Mouse (Mus musculus): ENCODE data around the gene Sept9.

Sept9 gene

DNA sequence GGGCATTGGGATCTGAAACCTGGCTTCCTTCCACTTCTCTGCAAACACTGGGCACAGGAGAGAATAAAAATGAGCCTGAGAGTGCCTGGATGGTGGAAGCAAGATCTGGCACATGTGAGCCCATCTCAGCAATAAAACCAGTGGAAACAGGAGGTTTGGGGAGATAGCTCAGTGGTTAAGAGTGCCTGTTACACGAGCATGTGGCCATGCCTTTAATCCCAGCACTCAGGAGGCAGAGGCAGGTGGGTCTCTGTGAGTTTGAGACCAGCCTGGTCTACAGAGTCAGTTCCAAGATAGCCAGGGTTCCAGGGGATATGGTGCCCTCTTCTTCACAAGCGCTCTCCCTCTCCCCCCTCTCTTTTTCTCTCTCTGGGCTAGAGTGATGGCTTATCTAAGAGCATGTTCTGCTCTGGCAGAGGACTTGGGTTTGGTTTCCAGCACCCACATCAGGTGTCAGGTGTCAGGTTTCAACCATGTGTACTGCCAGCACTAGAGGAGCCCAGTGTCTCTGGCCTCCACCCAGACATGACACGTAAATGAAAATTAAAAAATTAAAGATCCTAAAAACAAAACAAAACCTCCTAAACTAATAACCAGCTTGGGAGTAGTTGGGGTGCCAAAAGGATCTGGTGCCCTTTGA is 97.8 kb downstream of the Sept9 start:
- no peak for DNase-seq

DNA sequence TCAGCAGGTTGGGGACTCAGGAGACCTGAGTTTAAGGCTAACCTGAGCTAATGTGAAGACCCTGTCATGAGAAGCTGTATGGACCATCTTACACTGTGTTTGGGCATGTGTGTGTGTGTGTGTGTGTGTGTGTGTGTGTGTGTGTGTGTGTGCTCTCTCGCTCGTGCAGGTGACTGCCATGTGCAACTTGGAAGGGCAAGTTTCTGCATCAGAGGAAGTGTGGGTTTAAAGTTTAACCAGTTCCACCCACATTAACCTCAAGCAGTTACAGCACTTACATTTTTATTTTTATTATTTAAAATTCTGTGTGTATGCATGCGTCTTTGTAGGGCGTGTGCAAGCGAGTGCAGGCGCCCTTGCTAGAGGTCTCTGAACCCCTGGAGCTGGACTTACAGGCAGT is 100.3 kb downstream of the Sept9 start:
- no peak for DNase-seq

DNA sequence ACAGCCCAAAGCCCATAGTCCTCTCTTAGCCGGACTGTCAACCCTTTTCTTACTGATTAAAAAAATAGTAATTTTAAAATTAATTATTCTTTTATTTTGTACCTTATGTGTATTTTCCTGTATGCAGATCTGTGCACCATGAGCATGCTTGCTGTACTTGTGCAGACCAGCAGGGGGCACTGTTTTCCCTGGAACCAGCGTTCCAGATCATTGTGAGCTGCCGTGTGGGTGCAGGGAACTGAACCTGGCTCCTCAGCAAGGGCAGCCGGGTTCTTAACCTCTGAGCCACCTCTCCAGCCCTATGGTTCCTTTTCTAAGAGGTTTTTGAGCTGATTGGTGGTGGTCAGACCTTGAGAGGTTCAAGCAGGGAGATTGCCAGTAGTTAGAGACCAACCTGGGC is 101.3 kb downstream of the Sept9 start:
- no peak for DNase-seq

DNA sequence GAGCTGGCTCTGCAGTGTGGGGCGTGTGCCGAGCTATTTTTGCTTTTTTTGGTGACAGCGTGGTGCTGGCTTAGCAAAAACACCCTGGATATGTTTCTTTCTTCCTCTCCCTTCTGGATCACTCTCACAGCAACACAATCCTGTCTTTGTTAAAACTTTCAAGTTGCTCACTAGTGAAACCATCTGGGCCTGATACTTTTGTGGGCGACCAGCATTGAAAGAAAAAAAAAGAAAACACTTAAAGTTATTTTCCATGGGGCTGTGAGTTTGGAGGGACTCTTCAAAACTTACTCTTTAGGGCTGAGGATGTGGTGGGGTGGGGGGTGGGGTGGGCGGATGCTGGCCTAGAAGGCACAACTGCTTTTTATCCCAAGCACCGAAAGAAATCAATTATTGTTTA is 102.3 kb downstream of the Sept9 start:
- no peak for DNase-seq

DNA sequence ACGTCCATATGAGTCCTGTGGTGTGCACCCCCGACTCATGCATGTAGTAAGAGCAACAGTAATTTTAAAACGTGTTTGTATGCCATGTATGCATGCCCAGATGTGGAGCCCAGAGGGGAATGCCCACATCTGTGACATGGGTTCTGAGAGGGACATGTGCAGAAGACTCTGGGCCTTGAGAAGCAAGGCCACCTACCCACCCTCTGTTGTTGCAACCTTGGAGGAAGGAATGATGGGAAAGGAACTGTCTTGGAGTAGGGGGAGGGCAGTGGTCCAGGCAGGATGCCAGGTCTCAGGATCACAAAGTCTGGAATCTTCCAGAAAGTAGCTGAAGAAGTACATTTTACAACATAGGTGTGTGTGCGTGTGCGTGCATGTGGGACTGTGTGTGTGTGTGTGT is 102.9 kb downstream of the Sept9 start:
- no peak for DNase-seq

DNA sequence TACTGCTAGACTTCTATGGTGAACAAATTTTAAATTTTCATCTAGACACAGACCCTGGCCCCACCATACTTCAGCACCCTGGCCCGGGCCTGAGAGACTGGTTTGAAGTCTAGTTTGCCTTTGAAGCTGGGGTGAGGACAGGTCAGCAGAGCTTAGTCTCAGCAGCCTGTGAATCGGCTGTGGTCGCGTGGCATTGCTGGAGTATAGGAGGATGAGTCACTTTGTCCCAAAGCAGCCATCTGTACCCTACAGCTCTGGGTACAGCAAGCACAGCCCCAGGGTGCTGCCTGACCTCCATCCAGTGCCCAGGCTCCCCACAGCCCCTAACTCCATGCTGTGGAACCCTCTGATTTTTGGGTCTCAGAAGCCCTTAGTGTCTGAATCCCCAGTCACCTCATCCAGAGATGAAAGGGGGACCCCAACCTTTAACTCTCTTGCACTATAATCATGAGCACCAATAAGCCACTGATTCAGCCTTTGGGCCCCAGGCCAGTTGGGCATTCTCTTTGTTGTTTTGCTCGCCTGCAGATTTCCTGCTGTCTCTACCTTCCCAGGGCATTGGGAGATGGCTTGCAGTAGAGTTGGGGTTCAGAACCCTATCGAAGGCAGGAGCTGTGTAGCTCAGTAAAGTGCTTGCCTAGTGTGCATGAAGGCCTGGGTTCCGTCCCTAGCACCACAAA is 106.2 kb downstream of the Sept9 start:
- DNase-seq, result no peak

DNA sequence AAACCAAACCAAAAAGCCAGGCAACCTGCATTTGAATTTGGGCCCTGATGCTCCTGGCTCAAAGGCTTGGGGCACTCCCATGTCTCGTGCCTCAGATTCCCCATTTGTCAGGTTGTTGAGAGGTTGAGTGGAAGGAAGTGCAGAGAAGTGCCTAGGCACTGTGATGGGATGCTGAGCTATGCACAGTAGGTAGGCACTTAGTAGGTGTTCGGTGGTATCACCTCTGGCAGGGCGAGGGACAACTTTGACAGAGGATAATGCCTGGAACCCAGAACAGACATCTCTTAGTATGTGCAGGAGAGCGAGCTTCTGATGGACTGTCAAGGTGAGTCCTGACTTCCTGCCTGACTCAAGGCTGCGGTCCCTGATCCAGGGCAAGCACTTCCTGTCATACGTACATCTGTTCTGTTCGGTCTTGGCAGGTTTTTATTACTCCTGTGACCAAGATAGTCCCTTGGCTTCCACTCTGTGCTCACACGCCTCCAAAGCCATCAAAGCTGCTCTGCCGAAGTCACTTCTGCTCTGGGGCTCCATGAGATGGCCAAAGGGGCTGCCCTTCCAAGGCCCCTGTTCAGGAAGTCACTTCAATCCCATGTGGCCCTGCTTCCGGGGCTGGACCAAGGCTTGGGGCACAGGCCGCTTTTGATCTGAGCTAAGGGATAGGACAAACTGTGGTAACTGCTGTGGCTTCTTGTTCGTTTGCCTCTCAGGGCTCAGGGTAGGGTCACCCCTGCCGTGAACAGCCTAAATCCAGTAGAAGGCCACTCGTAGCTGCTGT is 107.0 kb downstream of the Sept9 start:
- DNase-seq, result no peak

DNA sequence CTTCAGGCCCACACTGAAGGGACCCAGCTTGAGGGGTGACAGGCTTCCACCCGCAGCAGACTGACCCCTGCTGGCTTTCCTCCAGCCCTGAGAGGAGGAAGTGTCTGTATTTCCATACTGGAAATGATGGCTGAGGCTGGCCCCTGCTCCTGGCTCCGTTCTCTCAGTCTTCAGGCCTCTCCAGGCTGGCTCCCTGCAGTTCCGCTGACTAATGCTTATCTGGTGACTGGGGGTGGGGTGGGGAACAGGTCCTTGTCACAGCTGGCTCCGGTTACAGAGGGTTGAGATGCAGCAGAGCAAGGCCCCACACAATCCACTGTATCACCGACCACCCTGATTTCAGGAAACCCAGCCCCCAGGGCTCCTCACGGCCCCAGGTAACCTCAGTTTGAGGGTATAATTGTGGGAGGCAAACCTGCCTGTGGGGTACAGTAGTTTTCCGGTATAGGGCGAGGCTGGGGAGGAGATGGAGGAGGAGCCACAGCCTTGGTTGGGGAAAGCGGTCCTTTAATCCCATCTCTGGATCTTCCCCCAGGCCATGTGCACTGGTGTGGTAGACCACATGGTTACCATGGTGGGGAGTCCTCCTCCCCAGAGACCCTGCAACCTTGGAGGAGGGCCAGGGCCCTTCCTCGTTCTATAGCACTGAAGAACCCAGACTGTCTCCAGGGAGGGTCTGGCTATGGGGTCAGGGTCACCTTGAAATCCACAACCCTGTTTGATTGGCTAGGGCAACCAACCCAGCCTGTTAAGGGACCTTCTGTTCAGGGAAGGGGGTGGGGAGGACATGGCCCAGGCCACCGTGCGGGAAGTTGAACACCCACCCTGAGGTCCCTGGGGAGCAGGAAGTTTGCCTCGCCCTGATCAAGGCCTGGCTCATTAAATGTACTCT is 108.7 kb downstream of the Sept9 start:
- no peak for DNase-seq

DNA sequence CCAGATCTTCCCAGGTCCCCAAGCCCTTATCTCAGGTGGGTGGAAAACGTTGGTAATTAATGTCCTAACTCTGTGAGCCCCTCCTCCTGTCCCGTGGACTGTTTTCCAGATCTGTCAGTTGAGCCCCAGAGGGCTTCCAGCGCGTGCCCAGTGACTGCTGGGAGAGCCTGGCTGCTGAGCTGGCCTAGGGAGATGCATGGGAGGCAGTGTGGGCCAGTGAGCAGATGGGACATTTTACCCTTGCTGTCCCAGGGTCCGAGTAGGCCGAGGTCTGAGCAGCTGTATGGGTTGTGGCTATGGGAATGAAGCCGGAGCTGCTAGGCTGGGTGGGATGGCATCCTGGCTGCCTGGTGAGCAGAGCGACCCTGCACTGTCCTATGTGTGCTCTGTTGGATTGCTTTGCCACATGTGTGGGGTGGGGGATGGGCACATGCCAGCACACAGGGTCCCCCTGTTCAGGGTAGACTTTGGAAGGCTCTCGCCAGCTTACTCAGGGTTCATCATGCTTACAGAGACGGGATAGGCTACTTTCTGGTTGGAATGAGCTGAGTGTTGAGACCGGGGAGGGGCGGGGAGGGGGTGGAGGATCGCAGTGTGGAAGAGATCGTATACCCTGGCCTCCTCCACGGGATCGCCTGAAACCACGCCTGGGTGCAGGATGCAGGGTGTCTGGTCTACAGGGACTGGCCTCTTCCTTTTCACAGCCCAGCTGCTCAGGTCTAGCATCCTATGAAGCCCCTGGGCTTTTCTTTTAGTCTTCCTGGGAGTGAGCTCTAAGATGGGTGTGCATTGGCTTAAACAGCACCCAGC is 109.9 kb downstream of the Sept9 start:
- no peak for DNase-seq

DNA sequence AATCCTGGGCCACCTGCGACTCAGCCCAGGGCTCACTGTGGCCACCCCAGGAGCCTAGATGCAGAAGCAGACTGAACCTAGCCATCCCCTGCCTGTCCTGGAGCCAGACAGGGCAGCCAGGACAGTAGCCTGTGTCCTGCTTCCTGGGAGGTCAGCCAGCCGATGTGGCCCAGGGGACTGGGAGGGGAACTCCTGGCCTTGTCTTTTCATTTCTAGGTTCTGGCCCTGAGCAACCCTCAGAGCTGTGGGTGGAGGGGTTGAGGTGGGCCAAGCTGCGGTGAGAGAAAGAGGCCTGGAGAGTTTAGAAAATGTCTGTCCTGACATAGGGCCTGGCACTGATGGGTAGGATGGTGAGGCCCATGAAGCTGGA is 110.4 kb downstream of the Sept9 start:
- no peak for DNase-seq

DNA sequence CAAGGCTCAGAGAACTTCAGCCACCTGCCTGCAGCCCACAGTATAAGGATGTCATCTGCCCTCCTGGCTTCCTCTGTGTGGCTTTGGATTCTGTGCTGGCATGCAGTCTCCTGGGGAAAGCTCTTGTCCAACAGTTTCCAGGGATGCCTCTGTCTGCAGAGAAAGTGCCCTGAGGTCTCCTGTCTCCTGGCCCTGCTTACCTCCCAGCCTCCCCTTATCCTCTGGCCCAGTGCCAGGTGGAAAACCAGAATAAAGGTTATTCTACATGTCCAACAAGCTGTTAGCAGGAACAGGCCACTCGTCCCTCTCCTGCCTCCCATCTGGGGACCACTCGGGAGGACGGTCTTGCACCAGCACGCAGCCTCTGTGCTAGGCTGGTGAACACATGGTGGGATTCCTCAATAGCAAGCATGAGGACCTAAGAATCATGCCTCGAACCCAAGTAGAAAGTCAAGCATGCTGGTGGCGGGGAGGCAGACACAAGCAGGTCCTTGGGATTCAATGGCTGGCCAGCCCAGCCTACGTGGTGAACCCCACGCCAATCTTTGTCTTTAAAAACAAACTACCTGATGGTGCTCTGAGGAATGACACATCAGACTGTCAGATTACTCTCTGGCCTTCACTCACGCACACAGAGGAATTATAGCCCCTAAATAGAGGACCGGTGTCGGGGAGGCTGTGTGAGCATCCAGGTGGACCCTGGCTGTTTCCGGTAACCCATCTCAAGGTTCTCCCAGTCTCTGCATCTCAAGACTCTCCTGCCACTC is 111.1 kb downstream of the Sept9 start:
- no peak for DNase-seq

DNA sequence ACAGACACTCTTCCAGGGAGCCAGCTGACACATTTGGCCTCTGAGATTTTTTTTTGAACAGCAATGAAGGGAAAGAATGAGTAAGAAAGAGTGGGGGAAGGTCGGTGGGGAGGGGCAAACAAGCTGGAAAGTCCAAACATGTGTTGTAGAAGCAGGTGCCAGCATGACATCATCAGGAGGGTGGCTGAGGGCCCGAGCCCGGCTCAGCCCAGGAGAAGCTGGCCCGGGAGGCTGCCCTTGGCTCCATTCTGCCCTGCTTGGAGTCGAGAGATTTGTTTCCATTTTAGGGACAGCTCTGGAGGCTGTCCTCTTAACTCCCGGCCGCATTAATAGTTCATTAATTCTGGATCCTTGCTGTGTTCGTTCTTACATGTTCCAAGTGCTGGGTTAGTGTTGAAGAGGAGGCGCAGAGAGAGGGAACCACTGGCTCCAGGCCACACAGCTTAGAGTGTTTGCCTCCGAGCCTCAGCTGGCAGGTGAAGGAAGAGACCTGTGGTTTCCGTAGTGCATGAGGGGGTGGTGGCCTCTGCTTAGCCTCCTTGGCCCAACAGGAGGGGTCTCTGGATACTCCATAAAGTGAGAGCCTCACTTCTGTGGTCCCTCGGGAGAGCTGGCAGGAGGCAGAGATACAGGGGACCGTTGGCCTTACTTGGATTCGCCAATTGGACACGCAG is 111.8 kb downstream of the Sept9 start:
- no peak for DNase-seq

DNA sequence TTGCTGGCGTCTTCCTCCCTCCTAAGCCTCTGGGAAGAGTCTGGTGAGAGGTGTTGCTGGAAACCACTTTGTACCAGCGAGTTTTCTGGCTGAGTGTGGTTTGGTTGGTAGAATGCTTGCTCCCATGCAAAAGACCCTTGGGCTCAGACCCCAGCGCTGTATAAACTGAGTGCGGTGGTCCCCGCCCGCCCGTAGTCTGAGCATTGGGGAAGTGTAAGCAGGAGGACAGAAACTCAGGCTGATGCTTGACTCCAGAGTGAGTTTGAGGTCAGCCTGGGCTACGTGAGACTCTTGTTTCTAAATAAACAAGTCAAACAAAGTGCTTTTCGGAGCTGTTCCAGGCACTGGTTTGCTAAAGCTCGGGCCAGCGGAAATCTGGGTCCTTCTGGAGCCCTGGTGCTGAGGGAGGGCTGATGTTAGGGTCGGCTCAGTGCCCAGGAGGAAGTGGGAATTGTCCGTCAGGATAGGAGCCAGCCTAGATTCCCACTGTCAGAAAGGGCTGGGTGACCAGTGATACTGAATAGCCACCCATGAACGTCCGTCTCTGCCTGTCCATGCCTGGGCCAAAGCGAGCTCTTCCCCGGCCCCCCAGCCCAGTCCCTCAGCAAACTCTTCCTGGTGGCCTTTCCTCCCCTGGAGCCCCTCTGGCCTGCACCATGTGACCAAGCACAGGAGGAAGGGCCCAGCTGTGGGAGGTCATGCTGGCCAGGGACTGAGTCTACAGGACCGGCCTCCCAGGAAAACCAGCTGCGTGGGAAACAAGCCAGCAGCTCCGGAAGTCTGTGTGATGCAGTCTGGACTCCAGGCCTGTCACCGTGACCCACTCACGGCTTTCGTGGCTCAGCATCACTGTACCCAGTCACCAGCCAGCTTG is 112.8 kb downstream of the Sept9 start:
- DNase-seq, result peak; percentile 78

DNA sequence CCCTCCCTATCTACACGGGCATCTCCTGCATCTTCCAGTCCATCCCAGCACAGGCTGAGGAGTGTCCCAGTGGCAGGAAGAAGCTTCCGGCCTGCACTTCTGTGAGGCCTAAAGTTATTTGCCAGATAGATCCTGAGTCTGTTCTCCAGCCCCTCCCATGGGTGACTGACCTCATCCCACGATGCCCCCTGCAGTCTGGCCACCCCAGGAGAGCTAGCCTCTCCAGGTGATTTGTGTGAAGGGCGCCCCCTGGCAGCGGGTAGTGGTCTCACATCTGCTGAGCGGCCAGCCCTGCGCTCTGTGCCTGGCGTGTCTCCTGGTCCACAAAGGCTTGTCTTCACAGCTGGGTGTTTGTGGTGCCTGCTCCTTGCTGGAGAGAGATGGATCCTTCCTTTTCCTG is 113.5 kb downstream of the Sept9 start:
- DNase-seq, result peak; percentile 65

DNA sequence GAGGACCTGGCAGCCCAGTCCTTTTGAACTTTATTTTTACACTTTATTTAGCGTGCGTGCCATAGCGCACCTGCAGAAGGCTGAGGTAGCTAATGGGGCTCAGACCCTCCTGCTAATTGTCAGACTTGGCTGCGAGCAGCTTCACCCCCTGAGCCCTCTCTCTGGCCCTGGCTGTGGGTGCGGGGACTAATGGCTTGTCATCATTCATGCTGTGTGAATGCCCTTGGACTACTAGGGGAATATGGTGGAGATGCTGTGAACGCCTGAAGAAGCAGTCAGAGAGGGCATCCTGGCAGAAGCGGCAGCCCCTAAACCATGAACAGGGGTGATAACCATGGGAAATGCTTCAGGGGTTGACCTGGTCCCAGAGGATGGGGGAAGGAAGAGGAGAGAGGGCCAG is 114.0 kb downstream of the Sept9 start:
- no peak for DNase-seq

DNA sequence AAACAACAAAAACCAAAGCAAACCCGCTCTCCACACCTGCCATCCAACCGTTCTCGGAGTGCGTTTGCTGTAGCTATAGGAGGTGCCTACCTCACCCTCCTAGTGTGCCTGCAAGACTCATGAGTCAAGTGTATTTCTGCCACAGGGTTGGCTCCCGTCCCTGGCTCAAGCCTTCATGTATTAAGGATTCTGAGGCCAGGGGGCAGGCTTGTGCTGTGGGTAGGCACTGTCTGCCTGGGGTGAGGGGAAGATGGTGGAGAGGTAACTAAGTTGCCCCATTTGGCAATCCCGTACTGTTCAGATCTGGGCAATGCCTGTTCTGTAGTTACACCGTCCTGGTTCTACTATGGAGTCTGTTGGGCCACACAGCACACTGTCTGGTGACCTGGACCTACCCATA is 114.6 kb downstream of the Sept9 start:
- DNase-seq, result no peak

DNA sequence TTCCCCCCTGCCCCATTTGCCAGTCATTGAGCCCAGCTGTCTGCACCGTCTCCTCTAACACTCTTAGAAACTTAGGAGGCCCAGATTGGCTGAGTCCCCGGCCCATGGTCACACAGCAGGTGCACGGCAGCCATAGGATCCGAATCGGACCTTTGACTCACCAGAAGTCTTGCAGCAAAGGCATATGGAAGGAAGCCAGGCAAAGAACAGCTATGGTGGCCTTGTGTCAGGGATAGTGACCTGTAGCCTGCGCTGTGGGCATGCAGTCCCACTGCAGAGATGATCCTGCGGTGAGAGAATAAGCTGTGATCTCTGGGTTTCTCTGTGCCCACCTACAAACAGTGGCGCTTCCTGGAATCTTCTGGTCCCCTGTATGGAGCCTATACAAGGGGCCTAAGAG is 115.1 kb downstream of the Sept9 start:
- DNase-seq, result no peak

DNA sequence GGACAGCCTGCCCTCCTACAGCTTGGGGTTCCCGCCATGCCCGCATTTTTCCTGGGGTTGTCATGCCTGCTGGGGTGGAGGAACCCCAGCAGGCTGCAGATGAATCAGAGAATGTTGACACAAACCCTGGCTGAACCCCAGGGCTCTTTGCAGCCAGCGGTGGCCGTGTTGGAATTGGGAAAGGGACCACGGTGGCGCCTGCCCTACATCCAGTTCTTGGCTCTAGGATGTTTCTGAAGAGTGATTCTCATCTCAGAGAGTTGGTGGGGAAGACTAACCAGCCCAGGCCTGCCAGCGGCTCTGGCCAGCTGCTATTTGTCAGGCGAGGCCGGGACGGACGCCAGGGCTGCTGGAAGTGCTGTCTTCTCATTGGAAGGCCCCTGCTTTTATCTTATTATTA is 115.8 kb downstream of the Sept9 start:
- DNase-seq, result no peak

DNA sequence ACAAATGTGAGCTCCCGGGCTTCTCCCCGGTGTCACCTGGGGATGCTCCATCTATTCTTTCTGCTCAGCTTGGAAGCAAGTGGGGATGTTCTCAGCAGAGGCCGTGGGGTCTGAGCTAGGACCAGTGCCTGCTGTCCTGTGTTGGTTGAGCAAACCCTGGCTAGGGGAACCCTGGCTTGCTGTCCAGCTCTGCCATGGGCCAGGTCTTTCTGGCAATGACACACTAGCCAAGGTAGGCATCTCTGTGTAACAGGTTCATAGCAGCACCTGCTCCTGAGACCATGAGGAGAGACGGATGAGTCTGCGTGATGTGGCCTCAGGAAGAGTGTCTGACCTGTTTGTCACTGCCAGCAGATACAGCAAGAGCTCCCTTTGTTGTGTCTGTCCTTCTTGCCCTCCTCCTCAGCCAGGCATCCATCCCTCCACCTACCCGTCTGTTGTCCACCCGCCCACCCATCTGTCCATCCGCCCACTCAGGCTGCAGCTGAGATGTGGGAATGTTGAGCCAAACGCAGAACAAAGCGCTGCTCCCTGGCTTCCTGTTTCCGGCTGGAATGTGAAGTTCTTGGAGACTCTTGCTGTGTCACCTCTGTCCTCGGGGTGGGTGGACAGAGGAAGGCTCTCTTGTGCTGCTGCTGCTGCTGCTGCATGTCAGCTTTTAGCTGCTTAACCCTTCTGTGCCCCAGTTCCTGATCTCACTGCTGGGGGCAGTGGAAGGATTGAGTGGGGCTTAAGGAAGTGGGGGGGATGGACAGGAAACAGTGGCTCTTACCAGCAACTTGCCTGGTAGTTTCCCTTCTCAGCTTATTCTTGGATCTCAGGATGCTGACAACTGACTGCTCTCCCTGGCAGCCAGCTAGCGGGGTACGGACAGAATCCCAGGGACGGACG is 117.2 kb downstream of the Sept9 start:
- no peak for DNase-seq
